Mouse (Mus musculus): ENCODE results near the gene Kcp. TPM values are rescaled to one million over a fixed set of nuclear protein-coding genes. Genes with fewer than 3 reads are reported as not detected.

Kcp gene
- polyA plus RNA-seq, 1 experiment, result 3.1 TPM

DNA sequence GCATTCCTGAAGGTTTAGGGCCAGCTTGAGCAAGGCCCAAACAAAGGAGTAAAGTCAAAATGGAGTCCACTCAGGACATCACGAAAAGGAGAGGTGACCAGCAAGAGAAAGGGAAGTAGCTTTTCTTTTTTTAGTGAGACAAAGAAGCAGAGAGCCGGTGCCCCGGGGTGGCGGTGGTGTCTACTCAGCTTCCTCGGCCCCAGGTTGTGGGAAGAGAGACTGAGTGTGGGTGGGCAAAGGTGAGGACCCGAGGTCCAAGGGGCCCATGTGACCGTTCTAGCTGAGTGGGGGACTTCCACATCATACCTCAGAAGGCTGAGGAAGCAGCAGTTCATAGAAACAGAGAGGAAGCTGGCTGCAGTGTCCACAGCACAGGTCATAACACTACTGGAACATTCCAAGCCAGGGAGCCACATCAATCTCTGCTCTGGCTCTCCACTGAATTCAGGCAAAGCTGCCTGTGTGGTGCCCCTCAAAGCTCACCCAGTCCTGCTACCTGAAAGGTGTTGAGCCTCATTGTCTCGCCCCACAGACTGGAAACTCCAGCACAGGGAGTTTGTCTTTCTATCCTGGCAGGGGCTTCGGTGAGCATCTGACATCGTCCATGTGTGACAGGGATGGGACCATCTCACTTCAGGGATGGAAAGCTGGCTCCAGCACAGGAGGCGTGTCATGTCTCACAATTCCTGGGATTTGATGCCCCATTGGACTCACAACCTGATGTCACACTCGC lies 15.7 kb upstream of the Kcp start:
- TF ChIP-seq POLR2A (IDR thresholded peaks at IDR 0.05; ENCODE audit: control insufficient read depth, low read depth, low read length) (no peak), CTCF (IDR thresholded peaks at IDR 0.05; ENCODE audit: control insufficient read depth, insufficient read depth, insufficient replicate concordance, low read depth, low read length) (no peak)
- H3K4me1 ChIP-seq (ENCODE audit: control insufficient read depth, insufficient read depth, low read length), result peaks cover 18% of the 10 kb centered on the region
- no peak overlapping the region for H3K4me3 ChIP-seq (ENCODE audit: control insufficient read depth, low read depth, low read length)
- H3K36me3 ChIP-seq (ENCODE audit: control insufficient read depth, insufficient read depth, low read length), result no peaks in the 10 kb centered on the region
- H3K27me3 ChIP-seq (ENCODE audit: control insufficient read depth, insufficient read depth, low read length), result peaks cover 2% of the 10 kb centered on the region; the same call in 1 of the 2 replicates
- H3K27ac ChIP-seq (ENCODE audit: control insufficient read depth, insufficient read depth, low read depth, low read length), result peak overlapping the region; percentile 28; the same call in 1 of the 2 replicates

DNA sequence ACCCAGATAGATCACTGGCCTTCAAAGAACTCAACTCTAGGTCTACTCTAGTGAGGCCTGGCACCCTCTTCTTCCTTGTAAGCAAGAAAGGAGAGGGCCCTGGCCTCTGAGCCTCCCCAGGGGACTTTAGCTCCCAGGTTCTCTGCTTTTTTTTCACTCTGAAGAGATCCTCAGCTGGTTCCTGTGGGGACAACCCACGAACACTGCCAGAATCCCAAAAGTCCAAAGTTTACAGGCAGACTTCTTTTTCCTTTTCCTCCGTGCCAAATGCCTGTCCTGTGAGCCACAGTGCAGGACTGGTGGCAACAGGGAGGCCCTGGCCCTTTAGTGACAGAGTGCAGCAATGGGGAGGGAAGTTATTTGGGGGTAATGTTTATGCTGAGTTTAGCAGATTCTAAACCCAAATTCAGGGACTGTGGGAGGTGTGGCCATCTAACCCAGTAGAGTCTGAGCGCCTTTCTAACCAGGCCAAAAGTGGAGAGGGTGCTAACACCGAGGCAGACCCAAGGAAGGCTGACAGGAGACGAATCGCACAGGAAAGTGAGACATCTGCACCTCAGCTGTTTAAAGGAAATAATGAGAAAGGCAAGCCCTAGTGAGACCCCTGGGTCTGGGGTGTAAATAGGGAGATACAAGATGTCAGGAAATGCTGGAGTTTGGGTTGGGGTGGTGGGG lies 15.0 kb upstream of the Kcp start:
- Histone ChIP-seq H3K4me3 (ENCODE audit: control insufficient read depth, low read depth, low read length) (no peak overlapping the region), H3K27ac (ENCODE audit: control insufficient read depth, insufficient read depth, low read depth, low read length) (no peak overlapping the region), H3K36me3 (ENCODE audit: control insufficient read depth, insufficient read depth, low read length) (no peaks in the 10 kb centered on the region), H3K4me1 (ENCODE audit: control insufficient read depth, insufficient read depth, low read length) (peaks cover 13% of the 10 kb centered on the region), H3K27me3 (ENCODE audit: control insufficient read depth, insufficient read depth, low read length) (peaks cover 2% of the 10 kb centered on the region; the same call in 1 of the 2 replicates)
- TF ChIP-seq CTCF (IDR thresholded peaks at IDR 0.05; ENCODE audit: control insufficient read depth, insufficient read depth, insufficient replicate concordance, low read depth, low read length), result no peak
- no peak for TF ChIP-seq POLR2A (IDR thresholded peaks at IDR 0.05; ENCODE audit: control insufficient read depth, low read depth, low read length)

DNA sequence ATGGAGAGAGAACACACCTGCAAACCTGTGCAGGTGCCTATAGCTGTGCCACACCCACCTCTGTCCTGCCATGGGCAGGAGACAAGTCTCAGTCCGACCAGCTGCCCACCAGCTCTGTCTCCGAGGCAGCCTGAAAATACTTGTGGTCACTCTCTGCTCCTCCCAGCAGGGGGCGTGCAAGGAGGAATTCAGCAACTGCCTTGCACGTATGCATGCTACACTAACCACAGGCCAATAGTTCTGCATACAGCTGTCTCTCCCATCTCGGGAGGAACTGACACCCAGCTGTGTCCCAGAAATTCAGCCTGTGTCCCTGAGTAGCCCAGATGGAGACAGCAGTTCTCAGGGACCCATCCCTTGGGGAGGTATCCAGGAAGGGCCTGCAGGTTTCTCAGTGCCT lies 9.4 kb upstream of the Kcp start:
- TF ChIP-seq CTCF (IDR thresholded peaks at IDR 0.05; ENCODE audit: control insufficient read depth, insufficient read depth, insufficient replicate concordance, low read depth, low read length), result peak; percentile 80; the same call in 1 of the 2 replicates
- TF ChIP-seq POLR2A (IDR thresholded peaks at IDR 0.05; ENCODE audit: control insufficient read depth, low read depth, low read length), result no peak
- Histone ChIP-seq H3K27ac (ENCODE audit: control insufficient read depth, insufficient read depth, low read depth, low read length) (no peak overlapping the region), H3K4me1 (ENCODE audit: control insufficient read depth, insufficient read depth, low read length) (peaks cover 6% of the 10 kb centered on the region), H3K27me3 (ENCODE audit: control insufficient read depth, insufficient read depth, low read length) (no peaks in the 10 kb centered on the region), H3K4me3 (ENCODE audit: control insufficient read depth, low read depth, low read length) (no peak overlapping the region), H3K36me3 (ENCODE audit: control insufficient read depth, insufficient read depth, low read length) (no peaks in the 10 kb centered on the region)

DNA sequence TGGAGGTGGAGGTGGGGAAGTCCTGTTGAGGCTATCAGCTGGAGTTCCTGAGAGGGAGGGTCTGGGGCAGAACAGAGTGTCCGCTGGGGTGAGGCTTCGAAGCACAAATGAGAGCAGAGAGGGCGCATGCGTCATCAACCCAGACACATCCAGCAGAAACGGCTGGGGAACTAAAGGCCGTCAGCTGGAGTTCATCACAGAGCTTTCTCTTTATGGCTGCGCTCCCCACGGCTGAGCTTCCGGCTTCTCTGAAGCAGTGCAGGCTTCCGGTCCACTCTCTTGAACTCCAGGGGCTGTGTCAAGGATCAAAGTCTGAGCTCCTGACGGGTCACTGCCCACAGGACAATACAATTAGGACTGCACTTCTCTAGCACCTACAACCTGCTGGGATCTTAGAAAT lies 5.5 kb upstream of the Kcp start:
- peak overlapping the region; percentile 50 for H3K4me3 ChIP-seq (ENCODE audit: control insufficient read depth, low read depth, low read length)
- H3K27ac ChIP-seq (ENCODE audit: control insufficient read depth, insufficient read depth, low read depth, low read length), result peak overlapping the region; percentile 64
- TF ChIP-seq POLR2A (IDR thresholded peaks at IDR 0.05; ENCODE audit: control insufficient read depth, low read depth, low read length), result no peak
- TF ChIP-seq CTCF (IDR thresholded peaks at IDR 0.05; ENCODE audit: control insufficient read depth, insufficient read depth, insufficient replicate concordance, low read depth, low read length), result no peak
- H3K36me3 ChIP-seq (ENCODE audit: control insufficient read depth, insufficient read depth, low read length), result no peaks in the 10 kb centered on the region
- peaks cover 6% of the 10 kb centered on the region for H3K4me1 ChIP-seq (ENCODE audit: control insufficient read depth, insufficient read depth, low read length)
- H3K27me3 ChIP-seq (ENCODE audit: control insufficient read depth, insufficient read depth, low read length), result no peaks in the 10 kb centered on the region

DNA sequence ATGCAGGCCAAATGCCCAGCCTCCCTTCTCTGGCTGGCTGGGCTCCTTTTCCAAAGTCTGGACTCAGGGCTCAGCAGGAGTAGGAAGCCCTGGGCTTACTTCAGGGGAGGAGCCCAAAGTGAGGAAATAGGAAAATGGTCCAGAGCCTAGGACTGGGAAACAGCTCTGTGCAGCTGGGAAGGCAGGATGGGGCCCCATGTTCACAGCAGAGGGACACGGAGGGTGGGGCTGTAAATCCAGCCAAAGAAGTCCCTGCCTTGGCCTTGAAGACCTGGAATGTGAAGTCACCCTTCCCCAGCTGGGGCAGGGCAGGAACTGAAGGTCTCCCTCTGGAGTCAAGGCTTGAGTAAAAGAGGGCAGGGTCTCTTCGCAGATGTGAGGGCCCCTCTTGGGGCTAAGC lies 1.3 kb upstream of the Kcp start:
- no peak overlapping the region for H3K4me3 ChIP-seq (ENCODE audit: control insufficient read depth, low read depth, low read length)
- H3K27me3 ChIP-seq (ENCODE audit: control insufficient read depth, insufficient read depth, low read length), result no peaks in the 10 kb centered on the region; the same call in 1 of the 2 replicates
- TF ChIP-seq CTCF (IDR thresholded peaks at IDR 0.05; ENCODE audit: control insufficient read depth, insufficient read depth, insufficient replicate concordance, low read depth, low read length) (no peak), POLR2A (IDR thresholded peaks at IDR 0.05; ENCODE audit: control insufficient read depth, low read depth, low read length) (no peak)
- no peaks in the 10 kb centered on the region for H3K36me3 ChIP-seq (ENCODE audit: control insufficient read depth, insufficient read depth, low read length)
- H3K27ac ChIP-seq (ENCODE audit: control insufficient read depth, insufficient read depth, low read depth, low read length), result no peak overlapping the region
- H3K4me1 ChIP-seq (ENCODE audit: control insufficient read depth, insufficient read depth, low read length), result peaks cover 14% of the 10 kb centered on the region

DNA sequence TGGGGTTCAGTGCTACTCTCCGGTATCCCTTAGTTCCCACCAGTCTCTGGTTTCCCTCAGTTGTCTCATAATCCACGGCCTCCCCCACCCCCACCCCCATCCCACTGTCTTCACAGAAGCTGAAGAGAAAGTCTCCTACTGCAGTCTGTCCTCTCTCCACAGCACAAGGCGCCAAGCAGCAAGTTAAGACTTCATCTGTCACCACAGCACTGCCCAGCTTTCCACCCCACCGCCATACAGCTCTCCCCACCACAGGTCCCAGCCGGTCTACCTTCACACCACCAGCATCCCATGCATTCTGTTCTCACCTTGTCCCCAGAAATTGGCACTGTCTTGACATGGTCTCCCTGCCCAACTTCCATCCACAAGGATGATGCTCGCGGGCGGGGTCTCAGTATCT lies 918 bp downstream of the Kcp start:
- peaks cover 8% of the 10 kb centered on the region for H3K4me1 ChIP-seq (ENCODE audit: control insufficient read depth, insufficient read depth, low read length)
- no peaks in the 10 kb centered on the region; the same call in 1 of the 2 replicates for H3K27me3 ChIP-seq (ENCODE audit: control insufficient read depth, insufficient read depth, low read length)
- no peak overlapping the region for H3K27ac ChIP-seq (ENCODE audit: control insufficient read depth, insufficient read depth, low read depth, low read length)
- H3K36me3 ChIP-seq (ENCODE audit: control insufficient read depth, insufficient read depth, low read length), result no peaks in the 10 kb centered on the region
- H3K4me3 ChIP-seq (ENCODE audit: control insufficient read depth, low read depth, low read length), result no peak overlapping the region
- TF ChIP-seq CTCF (IDR thresholded peaks at IDR 0.05; ENCODE audit: control insufficient read depth, insufficient read depth, insufficient replicate concordance, low read depth, low read length) (no peak), POLR2A (IDR thresholded peaks at IDR 0.05; ENCODE audit: control insufficient read depth, low read depth, low read length) (no peak)

DNA sequence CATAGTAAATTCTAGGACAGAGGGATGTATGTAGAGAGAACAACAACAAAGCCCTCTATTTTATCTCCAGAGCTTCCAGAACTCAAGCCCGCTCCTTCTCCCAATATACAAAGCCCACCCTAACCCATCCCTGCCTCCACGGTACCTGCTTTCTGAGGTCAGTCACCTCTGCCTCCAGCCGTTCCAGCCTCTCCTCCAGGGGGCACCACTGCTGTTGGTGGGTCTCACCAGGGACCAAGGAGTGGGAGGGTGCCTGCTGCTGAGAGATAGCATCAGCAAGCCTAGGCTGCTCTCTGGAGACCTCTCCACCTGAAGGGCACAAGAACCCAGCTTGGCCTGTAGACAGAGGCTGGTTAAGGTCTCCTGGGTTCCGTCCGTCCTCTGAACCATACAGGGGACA lies 2.3 kb downstream of the Kcp start:
- H3K36me3 ChIP-seq (ENCODE audit: control insufficient read depth, insufficient read depth, low read length), result no peaks in the 10 kb centered on the region
- peaks cover 8% of the 10 kb centered on the region for H3K4me1 ChIP-seq (ENCODE audit: control insufficient read depth, insufficient read depth, low read length)
- H3K4me3 ChIP-seq (ENCODE audit: control insufficient read depth, low read depth, low read length), result no peak overlapping the region
- no peak overlapping the region for H3K27ac ChIP-seq (ENCODE audit: control insufficient read depth, insufficient read depth, low read depth, low read length)
- TF ChIP-seq CTCF (IDR thresholded peaks at IDR 0.05; ENCODE audit: control insufficient read depth, insufficient read depth, insufficient replicate concordance, low read depth, low read length) (no peak), POLR2A (IDR thresholded peaks at IDR 0.05; ENCODE audit: control insufficient read depth, low read depth, low read length) (no peak)
- H3K27me3 ChIP-seq (ENCODE audit: control insufficient read depth, insufficient read depth, low read length), result no peaks in the 10 kb centered on the region; the same call in 1 of the 2 replicates
